Mouse (Mus musculus) mature B cell (primary cell): ENCODE measurements around the gene Coq8a.

Source experiments
- in situ Hi-C: fragments of 300-500 bp; cut with MboI; formaldehyde crosslinking; loops from 2 replicates; pipeline ENCODE4 v1.14.3; 2019

Coq8a gene

DNA sequence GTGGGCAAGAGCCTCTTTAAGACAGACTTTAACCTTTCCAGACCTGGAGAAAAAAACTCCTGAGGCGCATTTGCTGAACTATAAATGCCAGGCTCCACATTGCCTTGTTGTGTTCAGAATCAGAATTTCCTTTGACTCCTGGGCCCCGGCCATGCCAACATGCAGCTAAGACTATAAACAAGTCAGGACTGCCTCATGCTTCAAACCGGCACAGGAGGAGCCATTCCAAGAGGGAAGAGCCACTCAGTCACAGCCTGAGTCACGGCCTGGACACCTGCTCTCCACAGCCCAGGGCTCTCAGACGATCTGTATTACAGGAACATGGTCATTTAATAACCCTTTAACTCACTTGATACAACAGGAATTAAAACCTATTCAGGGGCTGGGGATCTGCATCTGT lies 1.3 kb upstream of the Coq8a start:
- in situ Hi-C loops: loop anchor here (25.0 kb wide), 1 partner anchor 338 kb away; no protein-coding TSS in a partner anchor

DNA sequence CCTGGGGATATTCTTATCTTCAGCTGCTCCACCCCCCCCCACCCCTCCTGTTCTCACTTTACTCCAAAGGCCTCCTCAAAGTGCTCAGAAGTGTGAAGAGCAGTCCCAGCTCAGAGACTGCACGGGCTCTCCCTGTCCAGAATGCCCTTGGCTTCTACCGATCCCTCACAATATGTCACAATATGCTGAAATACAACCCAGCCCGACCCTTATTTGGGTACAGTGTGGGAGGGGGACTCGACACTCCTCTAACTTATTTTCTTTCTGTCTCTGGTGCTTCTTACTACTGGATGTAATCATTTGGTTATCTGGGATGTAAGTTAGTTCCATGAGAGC lies 281 bp upstream of the Coq8a start:
- in situ Hi-C loops: loop anchor here (25.0 kb wide), 1 partner anchor 337 kb away; no protein-coding TSS in a partner anchor

DNA sequence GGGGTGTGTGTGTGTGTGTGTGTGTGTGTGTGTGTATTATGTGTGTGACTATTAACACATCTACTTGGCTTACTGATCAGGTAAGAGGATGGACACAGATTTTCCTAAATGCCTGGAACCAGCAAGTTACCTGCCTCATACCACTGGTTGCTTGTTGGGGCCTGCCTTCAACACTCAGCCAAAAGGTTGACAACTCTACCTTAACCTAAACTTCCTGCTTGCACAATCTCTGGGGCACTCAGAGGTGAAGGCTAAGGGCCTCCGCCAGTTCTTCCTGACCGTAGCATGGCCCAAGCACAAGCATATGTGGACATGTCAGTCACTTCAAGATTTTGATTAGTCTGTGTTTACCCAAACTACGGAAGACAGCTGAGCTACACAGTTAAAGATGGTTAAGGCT lies 1.4 kb downstream of the Coq8a start:
- in situ Hi-C loops: no loop called here

DNA sequence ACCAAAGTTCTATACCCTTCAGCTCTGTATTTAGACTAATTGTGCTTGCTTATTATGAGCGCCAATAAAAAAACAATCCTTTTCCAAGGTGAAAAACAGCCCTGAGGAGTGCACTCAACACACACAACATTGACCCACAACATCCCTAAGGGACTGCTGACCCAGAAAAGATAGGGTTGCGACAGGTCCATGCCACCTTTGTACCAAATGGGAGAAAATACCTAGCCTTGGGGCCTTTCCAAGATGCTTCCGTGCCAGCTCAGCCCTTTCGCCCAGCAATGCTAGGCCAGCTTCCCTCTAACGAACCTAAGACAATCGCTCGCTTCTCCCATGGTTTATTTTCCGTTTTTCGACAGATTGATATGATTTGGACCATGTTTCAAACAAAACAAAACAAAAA lies 2.9 kb downstream of the Coq8a start:
- in situ Hi-C loops: no loop called here

DNA sequence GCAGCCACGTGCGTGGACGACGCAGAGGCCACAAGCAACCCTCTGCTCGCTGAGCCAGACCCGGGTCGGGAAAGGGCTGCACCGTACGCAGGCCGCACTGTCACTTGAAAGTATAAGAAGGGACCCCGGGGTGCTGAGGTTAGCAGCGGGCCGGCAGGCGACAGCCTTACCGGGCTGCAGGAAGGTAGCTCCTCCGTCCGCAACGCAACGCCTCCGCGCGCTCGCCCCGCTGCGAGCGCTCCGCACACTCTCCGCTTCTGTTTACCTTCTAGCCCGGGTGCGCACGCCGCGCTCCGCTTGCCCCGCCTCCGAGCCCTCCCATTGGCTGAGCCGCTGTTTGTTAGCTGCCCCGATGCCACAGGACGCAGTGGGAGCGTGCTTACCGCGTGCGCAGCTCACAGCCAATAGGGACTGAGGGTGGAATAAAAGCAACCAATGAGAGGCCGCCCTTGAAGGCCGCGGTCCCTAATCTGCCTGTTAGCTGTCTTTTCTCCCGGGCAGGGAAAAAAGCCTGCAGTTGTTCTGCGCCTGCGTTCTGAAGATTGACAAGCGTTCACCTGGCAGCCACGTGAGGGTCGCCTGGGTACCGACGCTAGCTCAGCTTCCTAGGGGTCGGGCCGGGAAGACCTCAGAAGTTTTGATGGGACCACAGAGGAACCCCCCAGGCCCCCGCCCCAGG lies 3.6 kb downstream of the Coq8a start:
- in situ Hi-C loops: no loop called here

DNA sequence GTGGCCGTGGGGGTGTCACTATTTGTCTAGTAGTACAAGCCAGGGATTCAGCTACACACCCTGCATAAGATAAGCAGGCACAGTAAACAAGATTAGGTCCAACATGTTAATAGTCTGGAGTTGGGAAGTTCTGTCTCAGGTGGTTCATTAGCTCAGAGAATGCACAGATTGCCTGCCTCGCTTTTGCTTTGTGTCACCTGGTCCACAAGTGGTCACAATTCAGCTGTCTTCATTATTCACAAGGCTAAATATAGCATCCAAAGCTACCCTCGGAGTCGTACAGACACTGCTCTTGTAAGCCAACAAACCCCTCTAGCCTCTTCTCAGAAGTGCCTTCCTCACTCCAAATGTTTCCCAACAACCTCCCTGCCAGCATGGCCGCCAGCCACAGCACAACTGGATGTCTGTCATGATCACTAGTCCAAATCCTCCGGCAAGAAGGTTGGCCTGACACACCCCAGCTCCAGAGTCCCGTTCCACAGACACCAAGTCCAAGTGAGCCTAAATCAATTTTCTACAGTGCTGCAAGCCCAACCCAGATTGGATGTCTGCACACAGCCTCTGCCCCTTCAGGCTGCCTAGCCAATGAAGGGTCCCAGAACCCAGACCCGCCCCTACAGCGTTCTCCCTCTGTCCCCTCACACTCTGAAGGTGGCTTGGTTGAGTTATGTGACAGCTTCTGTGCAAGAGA lies 4.5 kb downstream of the Coq8a start:
- in situ Hi-C loops: no loop called here

DNA sequence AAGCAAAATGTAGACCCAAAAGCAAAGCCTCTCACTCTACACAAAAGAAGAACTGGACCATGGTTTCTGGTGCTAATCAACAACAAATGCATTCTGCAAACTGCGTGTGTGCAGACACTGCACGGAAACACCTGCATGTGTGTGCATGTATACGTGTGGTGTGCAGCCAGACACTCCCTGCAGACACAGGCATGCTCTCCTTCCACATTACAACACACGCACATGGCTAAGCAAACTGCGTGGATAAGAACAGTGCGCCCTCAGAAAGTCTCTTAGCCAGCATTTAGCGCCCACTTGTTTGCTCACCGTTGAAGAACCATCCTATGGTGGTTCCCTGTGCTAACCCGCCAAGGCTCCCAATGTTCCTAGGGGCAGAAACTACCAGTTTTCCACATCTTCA lies 5.4 kb downstream of the Coq8a start:
- in situ Hi-C loops: no loop called here

DNA sequence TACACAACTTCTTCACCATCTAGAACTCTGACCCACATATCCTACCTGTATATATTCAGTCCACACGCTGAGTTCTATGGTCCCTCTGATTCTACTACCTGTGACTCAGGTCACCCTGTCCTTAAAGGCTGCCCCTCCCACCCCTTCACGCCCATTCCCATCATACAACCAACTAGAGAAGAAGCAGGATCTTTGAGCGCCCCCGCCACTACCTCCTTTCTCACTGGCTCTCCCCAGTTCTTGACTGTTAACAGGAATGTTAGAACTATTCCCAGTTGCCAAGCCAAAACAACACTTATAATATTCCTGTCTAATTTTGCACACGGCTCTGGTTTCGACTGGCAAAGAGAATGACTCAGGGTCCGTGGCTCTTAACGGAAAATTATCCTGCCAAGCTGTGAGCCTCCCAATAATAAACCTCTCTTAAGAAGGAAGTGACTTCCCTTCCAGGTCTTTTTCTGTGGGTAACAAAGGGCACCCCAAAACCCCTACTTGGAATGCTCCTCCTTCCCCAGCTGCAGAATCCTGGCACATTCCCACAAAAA lies 5.9 kb downstream of the Coq8a start:
- in situ Hi-C loops: no loop called here

DNA sequence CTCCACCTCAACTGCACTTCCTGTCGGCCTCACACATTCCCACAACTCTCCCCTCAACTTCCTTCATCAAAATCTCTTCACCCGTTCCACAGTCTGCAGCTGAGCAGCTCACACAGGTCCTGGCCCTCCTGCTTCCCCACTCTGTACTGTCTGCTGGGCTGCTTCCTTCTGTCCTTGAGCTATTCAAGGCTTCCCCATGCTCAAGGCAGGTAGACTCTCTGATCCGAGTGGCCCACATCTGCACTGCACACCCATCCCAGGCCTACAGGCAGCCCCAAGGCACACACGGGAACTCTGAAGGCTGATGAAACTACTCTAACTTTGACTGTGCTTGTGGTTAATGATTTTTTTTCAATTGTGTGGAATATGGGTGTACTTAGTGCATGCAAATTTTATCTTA lies 6.5 kb downstream of the Coq8a start:
- in situ Hi-C loops: no loop called here

DNA sequence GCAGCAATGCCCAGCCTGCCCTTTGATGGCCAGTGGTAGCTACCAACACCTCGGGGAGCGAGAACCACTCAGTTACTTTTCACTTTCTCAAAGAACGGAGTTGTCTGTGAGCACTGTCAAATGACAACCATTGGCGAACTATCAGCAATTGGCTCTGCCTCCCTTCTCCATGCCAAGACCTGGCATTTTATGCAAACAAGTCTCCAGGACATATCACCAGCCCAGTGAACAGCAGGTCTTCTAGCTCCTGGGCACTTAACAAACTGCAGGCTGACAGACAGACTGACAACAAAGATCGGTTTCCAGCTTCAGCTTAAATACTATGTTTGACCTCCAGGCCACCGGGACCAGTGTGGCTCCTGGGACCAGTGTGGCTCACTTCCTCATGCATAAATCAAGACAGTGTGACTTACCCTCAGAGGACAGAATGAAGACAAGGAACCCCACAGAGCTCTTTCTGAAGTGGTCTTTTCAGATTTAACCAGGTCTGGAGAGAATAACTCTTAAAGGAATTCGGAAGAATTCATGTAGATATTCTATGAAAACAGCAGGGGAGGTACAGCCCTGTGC lies 7.7 kb downstream of the Coq8a start:
- in situ Hi-C loops: no loop called here

DNA sequence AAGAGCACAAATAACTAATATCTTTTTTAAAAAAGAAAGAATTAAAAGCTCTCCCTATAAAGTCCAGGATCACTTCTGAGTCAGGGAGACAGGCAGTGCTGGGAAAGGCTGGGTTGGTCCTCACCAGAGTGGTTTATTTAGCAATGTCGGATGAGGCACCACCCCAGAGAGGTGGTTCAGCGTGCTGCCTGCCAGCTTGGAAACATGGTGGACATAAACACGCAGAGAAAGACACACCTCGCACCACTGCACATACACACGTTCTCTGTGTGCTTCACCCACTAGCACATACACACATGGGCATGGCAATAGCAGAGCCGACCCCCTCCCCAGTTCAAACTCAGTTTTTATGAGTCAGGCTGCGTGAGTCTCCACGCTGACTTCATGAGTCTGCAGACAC lies 8.3 kb downstream of the Coq8a start:
- in situ Hi-C loops: no loop called here

DNA sequence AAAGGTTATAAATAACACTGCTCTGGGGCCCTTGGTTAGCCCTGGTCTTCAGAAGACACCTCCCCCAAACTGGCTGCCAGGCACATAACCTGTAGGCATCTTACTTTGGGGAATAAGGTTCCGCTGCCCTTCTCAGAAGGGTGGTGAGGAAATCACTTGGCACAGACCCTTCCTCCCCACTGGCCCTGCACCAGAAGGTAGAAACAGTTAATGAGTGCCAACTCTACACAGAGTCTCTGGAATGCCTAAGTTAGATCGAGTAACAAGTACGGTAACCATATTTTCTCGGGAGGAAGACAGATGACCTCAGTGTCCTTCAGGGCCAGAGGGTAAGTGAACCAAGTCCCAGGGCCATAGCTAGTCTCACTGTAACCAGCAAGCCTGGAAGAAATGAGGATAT lies 10.5 kb downstream of the Coq8a start:
- in situ Hi-C loops: no loop called here

DNA sequence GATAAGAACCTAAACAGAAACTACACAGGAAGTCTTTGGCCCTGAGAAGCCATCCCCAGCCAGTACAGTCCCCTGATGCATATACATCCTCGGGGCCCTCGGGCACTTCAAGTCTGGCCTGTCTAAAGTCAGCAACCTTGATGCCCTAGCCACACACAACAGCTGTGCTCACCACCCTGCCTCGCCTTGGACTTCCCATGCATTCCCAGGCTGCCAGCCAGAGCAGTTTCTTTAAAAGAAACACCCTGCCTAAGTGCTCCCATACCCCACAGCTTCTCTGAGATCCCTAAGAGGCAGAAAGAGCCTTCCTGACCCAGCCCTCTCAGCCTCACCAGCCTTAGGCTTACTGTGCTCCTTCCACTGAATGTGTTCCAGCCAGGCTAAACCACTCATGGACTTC lies 13.0 kb downstream of the Coq8a start:
- in situ Hi-C loops: no loop called here

DNA sequence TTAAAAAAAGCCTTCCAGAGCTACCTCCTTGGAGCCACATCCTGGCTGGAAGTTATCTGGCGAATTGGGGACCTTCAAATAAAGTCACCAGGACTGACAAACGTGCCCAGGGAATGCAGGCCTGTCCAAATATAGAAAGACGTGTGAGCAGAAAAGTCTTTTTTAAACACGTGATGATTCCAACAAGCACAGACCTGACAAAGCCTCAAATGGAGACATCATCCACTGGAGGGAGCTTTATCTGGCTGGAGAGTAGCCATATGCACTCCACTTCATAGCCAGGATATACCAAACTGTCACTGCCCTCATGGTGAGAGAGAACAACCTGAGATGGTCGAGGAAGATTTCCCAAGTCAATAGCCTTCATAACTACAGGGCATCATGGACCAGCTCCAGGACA lies 13.5 kb downstream of the Coq8a start:
- in situ Hi-C loops: no loop called here

DNA sequence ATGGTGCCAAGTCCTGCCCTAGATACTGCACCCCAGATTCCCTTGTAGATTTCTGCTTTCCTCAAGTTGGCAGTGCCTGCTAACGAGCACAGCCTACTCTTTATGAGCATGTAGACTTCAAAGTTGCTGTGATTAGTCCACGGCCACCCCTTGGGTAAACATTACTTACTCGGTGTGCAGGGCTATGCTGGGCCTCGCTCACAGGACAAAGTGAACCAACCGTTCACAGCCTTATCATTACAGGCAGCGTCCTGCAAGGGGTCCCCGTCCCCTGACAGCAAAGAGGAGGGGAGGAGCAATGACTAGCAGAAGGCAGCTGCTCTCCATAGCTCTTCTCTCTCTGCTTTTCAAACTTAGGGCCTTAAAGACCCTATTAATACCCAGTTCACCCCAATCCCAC lies 14.6 kb downstream of the Coq8a start:
- in situ Hi-C loops: loop anchor here (5.0 kb wide), 1 partner anchor 33 kb away; no protein-coding TSS in a partner anchor

DNA sequence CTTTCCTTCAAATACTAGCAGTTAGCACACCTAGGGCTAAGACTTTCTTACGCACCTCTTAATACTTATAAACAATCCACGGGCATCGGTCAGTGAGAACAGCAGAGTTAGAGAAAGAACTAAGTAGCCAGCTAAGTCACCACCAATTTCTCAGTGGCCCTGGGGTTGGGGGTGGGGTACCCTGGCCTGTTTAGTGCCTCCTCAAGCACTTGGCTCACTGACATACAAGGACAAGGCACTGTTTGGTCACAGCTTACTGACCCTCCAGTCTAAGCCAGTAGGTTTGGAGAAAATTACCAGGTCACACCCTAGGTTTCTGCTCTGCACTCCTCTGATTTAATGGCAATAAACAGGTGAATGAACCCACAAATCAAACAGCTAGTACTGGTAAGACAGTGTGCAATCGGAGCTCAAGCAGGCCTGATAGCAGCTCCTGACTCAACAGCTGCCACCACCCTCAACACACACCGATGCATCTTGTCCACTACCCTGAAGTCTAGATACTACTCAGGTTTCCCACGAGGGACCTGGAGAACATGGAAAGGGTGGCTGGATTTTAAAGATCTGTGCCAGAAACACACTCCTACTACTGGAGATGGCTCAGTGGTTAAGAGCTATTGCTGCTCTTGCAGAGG lies 15.8 kb downstream of the Coq8a start:
- in situ Hi-C loops: loop anchor here (5.0 kb wide), 1 partner anchor 34 kb away; no protein-coding TSS in a partner anchor

DNA sequence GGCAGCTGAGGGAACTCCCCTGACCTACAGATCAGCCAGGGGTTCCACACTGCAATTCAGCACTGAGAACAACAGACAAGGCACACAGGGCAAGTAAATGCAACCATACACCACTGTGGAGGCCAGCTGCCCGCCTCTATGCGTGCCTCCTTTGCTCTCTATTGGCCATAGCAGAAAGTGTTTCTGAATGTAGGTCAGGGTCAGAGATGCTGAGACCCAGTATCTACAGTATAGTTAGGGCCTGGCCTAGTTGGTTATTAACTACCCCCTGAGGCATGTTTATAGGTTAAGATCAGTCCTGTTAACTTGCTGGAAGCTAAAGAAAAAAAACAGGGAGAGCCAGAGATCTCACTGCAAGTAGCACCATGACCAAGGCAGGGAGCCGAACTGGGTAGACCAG lies 16.7 kb downstream of the Coq8a start:
- in situ Hi-C loops: loop anchor here (5.0 kb wide), 1 partner anchor 35 kb away; no protein-coding TSS in a partner anchor

DNA sequence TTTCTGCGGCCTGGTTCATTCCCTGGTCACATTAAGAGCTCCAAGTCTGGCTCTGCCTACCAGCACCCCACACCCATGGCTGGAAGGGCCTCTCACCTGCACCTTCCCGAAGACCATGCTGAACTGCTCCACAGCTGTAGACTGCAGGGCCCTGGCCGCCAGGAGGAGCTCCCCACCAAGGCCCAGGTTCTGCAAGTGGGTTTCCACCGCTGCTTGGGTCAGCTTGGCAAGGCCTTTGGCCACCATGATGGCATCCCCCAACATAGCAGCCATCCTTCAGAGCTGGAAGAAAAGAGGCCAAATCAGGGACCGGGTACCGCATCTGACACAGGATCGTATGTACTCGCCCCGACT lies 17.5 kb downstream of the Coq8a start:
- in situ Hi-C loops: loop anchor here (5.0 kb wide), 1 partner anchor 35 kb away; no protein-coding TSS in a partner anchor

DNA sequence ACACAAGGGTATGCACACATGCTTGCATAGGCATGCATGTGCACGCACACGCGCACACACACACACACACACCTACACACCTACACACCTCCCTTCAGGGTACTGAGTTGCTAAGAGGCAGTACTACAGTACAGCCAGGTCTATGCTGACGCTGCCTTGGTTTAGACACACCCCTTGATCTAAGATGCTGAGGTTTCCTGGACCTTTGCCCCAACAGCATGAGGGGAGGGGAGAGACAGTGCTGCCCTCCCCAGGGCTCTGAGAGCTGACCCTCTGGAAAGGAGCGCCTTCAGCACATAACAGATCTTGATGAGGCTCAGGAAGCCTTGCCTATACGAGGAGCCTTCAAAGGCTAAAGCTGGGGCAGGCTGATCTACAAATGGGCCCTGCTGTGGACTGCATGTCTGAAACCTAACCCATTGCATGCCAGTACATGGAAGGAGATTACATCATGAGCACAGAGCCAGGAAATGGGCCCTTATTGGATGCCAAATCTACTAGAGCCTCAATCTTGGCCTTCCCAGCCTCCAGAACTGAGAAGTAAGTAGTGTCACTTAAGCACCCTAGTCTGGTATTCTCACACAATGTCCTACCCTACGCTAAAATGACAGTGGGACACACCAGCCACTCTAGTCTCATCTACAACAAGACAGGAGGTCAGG lies 18.0 kb downstream of the Coq8a start:
- in situ Hi-C loops: loop anchor here (5.0 kb wide), 1 partner anchor 36 kb away; no protein-coding TSS in a partner anchor

DNA sequence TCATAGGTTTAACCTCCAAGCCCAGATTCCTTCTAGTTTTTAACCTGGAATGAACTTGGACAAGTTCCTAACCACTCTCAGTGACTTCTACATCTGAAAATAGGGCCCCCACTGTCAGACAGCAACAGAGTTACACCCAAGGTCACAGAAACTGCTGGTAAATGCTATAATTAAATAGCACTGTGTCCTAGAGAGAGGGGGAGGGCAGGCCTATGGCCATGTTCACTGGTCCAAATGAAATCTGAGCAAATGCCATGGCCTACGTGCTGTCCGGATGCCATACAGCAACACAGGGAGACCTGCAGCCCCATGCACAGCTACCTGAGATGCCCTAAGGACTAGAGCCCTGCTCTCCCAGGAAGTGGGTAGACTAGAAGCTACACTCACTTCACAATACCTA lies 19.6 kb downstream of the Coq8a start:
- in situ Hi-C loops: loop anchor here (5.0 kb wide), 1 partner anchor 37 kb away; no protein-coding TSS in a partner anchor

DNA sequence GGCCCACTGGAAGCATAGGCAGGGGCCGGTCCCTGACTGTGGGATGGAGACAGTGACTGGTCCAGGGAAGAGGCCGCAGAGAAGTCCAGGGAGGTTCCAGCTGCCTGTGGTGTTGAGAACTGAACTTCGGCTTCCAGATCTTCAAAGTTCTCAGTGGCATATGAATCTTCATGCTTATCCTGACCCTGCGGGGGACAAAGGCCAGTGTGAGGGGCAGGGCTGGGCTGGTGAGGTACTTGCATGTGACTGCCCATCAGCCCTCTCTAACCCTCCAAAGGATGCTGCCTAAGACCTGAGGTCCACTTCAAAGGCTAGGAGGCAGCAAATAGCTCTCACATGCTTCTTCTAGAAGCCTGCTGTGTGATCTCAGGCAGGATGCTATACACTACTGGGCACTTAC lies 20.3 kb downstream of the Coq8a start:
- in situ Hi-C loops: no loop called here

DNA sequence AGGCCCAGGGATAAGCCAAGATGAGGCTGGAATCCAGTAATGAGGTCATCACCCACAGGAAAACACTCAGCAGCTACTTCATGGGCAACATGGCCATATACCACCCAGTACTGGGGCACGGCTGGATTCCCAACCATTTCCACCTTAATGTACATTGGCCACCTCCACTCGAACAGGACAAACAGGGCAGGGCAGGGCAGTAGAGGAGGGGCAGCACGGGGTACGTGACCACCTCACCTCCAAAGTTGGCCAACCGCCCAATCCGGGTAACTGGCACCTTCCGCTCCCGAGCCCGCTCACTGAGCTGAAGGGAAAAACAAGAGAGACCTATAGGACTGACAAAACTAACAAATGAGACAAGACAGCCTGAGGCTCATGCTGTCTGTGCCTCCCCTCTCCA lies 21.1 kb downstream of the Coq8a start:
- in situ Hi-C loops: no loop called here
